Mouse (Mus musculus) midbrain, embryonic 14.5 days (tissue): ENCODE measurements around the gene Usp37. TPM values are rescaled to one million over a fixed set of nuclear protein-coding genes. Genes with fewer than 3 reads are reported as not detected.
"Not testable (repeated sequence)": the region's sequence is repeated elsewhere in the genome, so short reads cannot be mapped to it uniquely, and the experiment has no call there.

Experiments used
- ATAC-seq: fragments of 200-750 bp; cut with Nextera tagmentation; 2 replicates; pipeline ENCODE4 v1.8.0; 2017; ENCODE audit warnings: moderate number of reproducible peaks, moderate library complexity; ENCODE audit not compliant: low FRiP score, low TSS enrichment
- DNase-seq: peaks from one replicate; pipeline ENCODE4 v3.0.0-alpha.2; 2015
- H3K27ac ChIP-seq: fragments of 300-500 bp; sonication (generic); replicated peaks from 2 replicates; pipeline ENCODE4 v1.5.1; 2014; ENCODE audit warnings: mild to moderate bottlenecking, low read depth, low read length, moderate library complexity
- H3K27me3 ChIP-seq: fragments of 300-500 bp; sonication (generic); 2 replicates; pipeline ENCODE4 v1.6.1; 2014; ENCODE audit warnings: low read length, control low read depth, mixed read lengths; ENCODE audit not compliant: control insufficient read depth, insufficient read depth
- H3K36me3 ChIP-seq: fragments of 300-500 bp; sonication (generic); 2 replicates; pipeline ENCODE4 v1.6.1; 2014; ENCODE audit warnings: low read length, control low read depth; ENCODE audit not compliant: control insufficient read depth, insufficient read depth
- H3K4me1 ChIP-seq: fragments of 300-500 bp; sonication (generic); 2 replicates; pipeline ENCODE4 v1.6.1; 2014; ENCODE audit warnings: mild to moderate bottlenecking, antibody characterized with exemption, low read length, control low read depth; ENCODE audit not compliant: control insufficient read depth, insufficient read depth
- H3K4me2 ChIP-seq: fragments of 300-500 bp; sonication (generic); 2 replicates; pipeline ENCODE4 v1.6.1; 2014; ENCODE audit warnings: mild to moderate bottlenecking, low read length, moderate library complexity
- H3K4me3 ChIP-seq: fragments of 300-500 bp; sonication (generic); replicated peaks from 2 replicates; pipeline ENCODE4 v1.5.1; 2014; ENCODE audit warnings: low read depth, low read length
- H3K9ac ChIP-seq: fragments of 300-500 bp; sonication (generic); replicated peaks from 2 replicates; pipeline ENCODE4 v1.6.1; 2014; ENCODE audit warnings: mild to moderate bottlenecking, low read length, moderate library complexity
- H3K9me3 ChIP-seq: fragments of 300-500 bp; sonication (generic); 2 replicates; pipeline ENCODE4 v1.6.1; 2016; ENCODE audit warnings: low read length, control low read depth, mixed read lengths; ENCODE audit not compliant: control insufficient read depth
- WGBS: fragments of 180-500 bp; shearing (Covaris S2); extraction: QIAGEN DNeasy Blood & Tissue Kit; methylation state at CpG from one replicate; pipeline ENCODE4 v1.1.7; 2014; 5-methylcytosine and 5-hydroxymethylcytosine counted together
- polyA plus RNA-seq: library from polyadenylated mRNA; unstranded; fragments of >200 nt; fragmentation: Nextera tagmentation; extraction: Ambion mirVana; gene quantifications from 2 replicates; pipeline ENCODE4 v1.2.1, GENCODE M21; 2014

The Usp37 gene
- polyA plus RNA-seq, 1 experiment from 2014 or later: 33.1 TPM

- not testable (repeated sequence) for ATAC-seq, H3K27ac ChIP-seq, DNase-seq, H3K27me3 ChIP-seq, H3K9me3 ChIP-seq
- peaks cover 12% of the 10 kb centered on the region for H3K4me1 ChIP-seq
- H3K4me3 ChIP-seq: peak overlapping the region; percentile 36
- peak overlapping the region; percentile 48; the same call in 1 of the 2 replicates for H3K9ac ChIP-seq
- H3K36me3 ChIP-seq: peaks cover 12% of the 10 kb centered on the region
- 8% methylated on average over 11 of the region's 12 CpGs for WGBS
- peak overlapping the region; percentile 61 for H3K4me2 ChIP-seq
Observed at GRCm38 (mm10) chr1:74396456-74397222, 147.4 kb downstream of the Usp37 start.

- DNase-seq: no peak
- no peak overlapping the region for H3K9ac ChIP-seq
- H3K4me3 ChIP-seq: no peak overlapping the region
- H3K4me1 ChIP-seq: peaks cover 12% of the 10 kb centered on the region
- WGBS: 91% methylated on average over 13 of the region's 13 CpGs
- no peak overlapping the region for H3K4me2 ChIP-seq
- no peaks in the 10 kb centered on the region for H3K9me3 ChIP-seq
- no peak overlapping the region for H3K27ac ChIP-seq
- peaks cover 12% of the 10 kb centered on the region for H3K36me3 ChIP-seq
- H3K27me3 ChIP-seq: peaks cover 4% of the 10 kb centered on the region; the same call in 1 of the 2 replicates
- ATAC-seq: no peak
Observed at GRCm38 (mm10) chr1:74395290-74395689, 148.8 kb downstream of the Usp37 start.

GRCm38 (mm10) chr1:74394858-74395257 is 149.2 kb downstream of the Usp37 start:
- Histone ChIP-seq H3K9ac (no peak overlapping the region), H3K9me3 (no peaks in the 10 kb centered on the region), H3K27me3 (peaks cover 8% of the 10 kb centered on the region; the same call in 1 of the 2 replicates), H3K4me2 (no peak overlapping the region), H3K4me3 (no peak overlapping the region), H3K36me3 (peaks cover 12% of the 10 kb centered on the region), H3K4me1 (peaks cover 12% of the 10 kb centered on the region), H3K27ac (no peak overlapping the region)
- 93% methylated on average over 15 of the region's 15 CpGs for WGBS
- DNase-seq (no peak), ATAC-seq (no peak)

- peaks cover 12% of the 10 kb centered on the region for H3K4me1 ChIP-seq
- WGBS: 92% methylated on average over 9 of the region's 9 CpGs
- peaks cover 8% of the 10 kb centered on the region; the same call in 1 of the 2 replicates for H3K27me3 ChIP-seq
Observed at GRCm38 (mm10) chr1:74394311-74394710, 149.8 kb downstream of the Usp37 start.

GRCm38 (mm10) chr1:74393697-74394096 is 150.4 kb downstream of the Usp37 start:
- peaks cover 12% of the 10 kb centered on the region for H3K4me1 ChIP-seq
- WGBS: 90% methylated on average over 9 of the region's 9 CpGs
- peaks cover 12% of the 10 kb centered on the region for H3K36me3 ChIP-seq
- DNase-seq (no peak), ATAC-seq (no peak)
- no peak overlapping the region for H3K9ac ChIP-seq
- H3K9me3 ChIP-seq: no peaks in the 10 kb centered on the region
- no peak overlapping the region for H3K27ac ChIP-seq
- no peak overlapping the region for H3K4me2 ChIP-seq
- H3K4me3 ChIP-seq: no peak overlapping the region
- H3K27me3 ChIP-seq: peaks cover 8% of the 10 kb centered on the region; the same call in 1 of the 2 replicates

More at GRCm38 (mm10) chr1:74394311-74394710, 149.8 kb downstream of the Usp37 start:
- Histone ChIP-seq H3K9me3 (no peaks in the 10 kb centered on the region), H3K4me3 (no peak overlapping the region), H3K36me3 (peaks cover 12% of the 10 kb centered on the region), H3K9ac (no peak overlapping the region), H3K4me2 (no peak overlapping the region), H3K27ac (no peak overlapping the region)
- DNase-seq: no peak
- no peak for ATAC-seq

- peak overlapping the region; percentile 91 for H3K4me2 ChIP-seq
- 45% methylated on average over 7 of the region's 7 CpGs for WGBS
- H3K4me3 ChIP-seq: peak overlapping the region; percentile 96
- peaks cover 12% of the 10 kb centered on the region for H3K36me3 ChIP-seq
- H3K9me3 ChIP-seq: no peaks in the 10 kb centered on the region
- H3K4me1 ChIP-seq: peaks cover 12% of the 10 kb centered on the region
- H3K27me3 ChIP-seq: peaks cover 8% of the 10 kb centered on the region; the same call in 1 of the 2 replicates
- ATAC-seq (no peak), DNase-seq (no peak)
- peak overlapping the region; percentile 74; the same call in 1 of the 2 replicates for H3K9ac ChIP-seq
- H3K27ac ChIP-seq: no peak overlapping the region
Observed at GRCm38 (mm10) chr1:74393010-74393409, 151.1 kb downstream of the Usp37 start.

- peak overlapping the region; percentile 91 for H3K4me2 ChIP-seq
- peak overlapping the region; percentile 74 for H3K9ac ChIP-seq
- DNase-seq: peak; percentile 15
- H3K27me3 ChIP-seq: peaks cover 8% of the 10 kb centered on the region; the same call in 1 of the 2 replicates
- peak; percentile 17; the same call in 1 of the 2 replicates for ATAC-seq
- H3K4me1 ChIP-seq: peaks cover 12% of the 10 kb centered on the region
- peak overlapping the region; percentile 96 for H3K4me3 ChIP-seq
- no peaks in the 10 kb centered on the region for H3K9me3 ChIP-seq
- peaks cover 12% of the 10 kb centered on the region for H3K36me3 ChIP-seq
- peak overlapping the region; percentile 68; the same call in 1 of the 2 replicates for H3K27ac ChIP-seq
- WGBS: under 1% methylated on average over 16 of the region's 16 CpGs
Observed at GRCm38 (mm10) chr1:74392446-74392994, 151.6 kb downstream of the Usp37 start.

- Histone ChIP-seq H3K9me3 (no peaks in the 10 kb centered on the region), H3K9ac (peak overlapping the region; percentile 74), H3K36me3 (peaks cover 12% of the 10 kb centered on the region), H3K27me3 (peaks cover 8% of the 10 kb centered on the region; the same call in 1 of the 2 replicates), H3K27ac (peak overlapping the region; percentile 68), H3K4me2 (peak overlapping the region; percentile 91), H3K4me1 (peaks cover 12% of the 10 kb centered on the region), H3K4me3 (peak overlapping the region; percentile 96)
- 0% methylated on average over 63 of the region's 63 CpGs for WGBS
- DNase-seq (peak; percentile 65), ATAC-seq (peak; percentile 54)
Observed at GRCm38 (mm10) chr1:74391844-74392441, 152.1 kb downstream of the Usp37 start.
